Mouse (Mus musculus) MEL (cell line): ENCODE measurements around the gene Arrb1. TPM values are rescaled to one million over a fixed set of nuclear protein-coding genes. Genes with fewer than 3 reads are reported as not detected.

Source experiments
- DNase-seq: peaks from one replicate; pipeline ENCODE4 v3.0.0; 2011; ENCODE audit warnings: low read depth, low spot score
- H3K27ac ChIP-seq: 2 replicates; pipeline ENCODE4 v1.5.1; 2012; ENCODE audit warnings: low read depth, mild to moderate bottlenecking, control low read depth, low read length, moderate library complexity; ENCODE audit not compliant: control insufficient read depth
- H3K27me3 ChIP-seq, 2 experiments: fragments of 150-350 bp in 1 of 2; sonication (generic) in 1 of 2; 2 replicates each; pipeline ENCODE4 v1.6.1; 2012; ENCODE audit warnings: low read length in 2 of 2, mild to moderate bottlenecking in 2 of 2, improper control_type of control experiment in 1 of 2, moderate library complexity in 1 of 2; ENCODE audit not compliant: insufficient read depth in 2 of 2, control insufficient read depth in 1 of 2
- H3K36me3 ChIP-seq, 2 experiments: 2 replicates each; pipeline ENCODE4 v1.6.1; 2012 to 2014; ENCODE audit warnings: low read length in 2 of 2, improper control_type of control experiment in 1 of 2, inconsistent platforms in 1 of 2, mild to moderate bottlenecking in 1 of 2; ENCODE audit not compliant: insufficient read depth in 2 of 2, control insufficient read depth in 1 of 2
- H3K4me1 ChIP-seq, 2 experiments: fragments of 150-350 bp in 1 of 2; sonication (generic) in 1 of 2; 2 replicates each; pipeline ENCODE4 v1.6.1; 2012; ENCODE audit warnings: low read length in 2 of 2, improper control_type of control experiment in 1 of 2, mild to moderate bottlenecking in 1 of 2; ENCODE audit not compliant: insufficient read depth in 2 of 2, control insufficient read depth in 1 of 2
- H3K4me3 ChIP-seq, 2 experiments: fragments of 150-350 bp in 1 of 2; sonication (generic) in 1 of 2; 2 replicates each; pipeline ENCODE4 v1.5.1; 2012; ENCODE audit warnings: low read depth in 2 of 2, low read length in 2 of 2, mild to moderate bottlenecking in 2 of 2, moderate library complexity in 2 of 2, control low read depth in 1 of 2, improper control_type of control experiment in 1 of 2; ENCODE audit not compliant: control insufficient read depth in 1 of 2, insufficient read depth in 1 of 2
- H3K79me2 ChIP-seq: 2 replicates; pipeline ENCODE4 v1.6.1; 2012; ENCODE audit warnings: mild to moderate bottlenecking, low read length, moderate library complexity; ENCODE audit not compliant: control insufficient read depth, poor library complexity, insufficient read depth
- H3K9ac ChIP-seq: 2 replicates; pipeline ENCODE4 v1.6.1; 2012; ENCODE audit warnings: low read depth, mild to moderate bottlenecking, control low read depth, low read length, moderate library complexity; ENCODE audit not compliant: control insufficient read depth, poor library complexity, severe bottlenecking
- H3K9me3 ChIP-seq: fragments of 150-350 bp; sonication (generic); replicated peaks from 2 replicates; pipeline ENCODE4 v1.6.1; 2012; ENCODE audit warnings: mild to moderate bottlenecking, low read length, improper control_type of control experiment, moderate library complexity; ENCODE audit not compliant: insufficient read depth
- CHD1 ChIP-seq: IDR thresholded peaks from 2 replicates; pipeline ENCODE4 v1.6.1; 2012; ENCODE audit warnings: low read depth, mild to moderate bottlenecking, inconsistent platforms, low read length, improper control_type of control experiment
- CHD2 ChIP-seq: IDR thresholded peaks from 2 replicates; pipeline ENCODE4 v1.6.1; 2011; ENCODE audit warnings: low read length, improper control_type of control experiment
- CTCF ChIP-seq, 3 experiments: IDR thresholded peaks in 2 of 3; conservative IDR thresholded peaks in 1 of 3; 2 replicates each; pipeline ENCODE4 v1.5.1; 2011 to 2012; ENCODE audit warnings: low read length in 3 of 3, low read depth in 2 of 3, mild to moderate bottlenecking in 2 of 3, improper control_type of control experiment in 1 of 3, inconsistent platforms in 1 of 3, mixed read lengths in 1 of 3, moderate library complexity in 1 of 3; ENCODE audit not compliant: control insufficient read depth in 1 of 3, insufficient read depth in 1 of 3, poor library complexity in 1 of 3, severe bottlenecking in 1 of 3
- E2F4 ChIP-seq: IDR thresholded peaks from 2 replicates; pipeline ENCODE4 v1.6.1; 2011; ENCODE audit warnings: low read depth, low read length, improper control_type of control experiment, borderline replicate concordance
- GATA1 ChIP-seq: IDR thresholded peaks from 2 replicates; pipeline ENCODE4 v1.6.1; 2011; ENCODE audit warnings: low read depth, low read length, improper control_type of control experiment
- KAT2A ChIP-seq: conservative IDR thresholded peaks from 2 replicates; pipeline ENCODE4 v1.6.1; 2012; ENCODE audit warnings: low read depth, low read length, improper control_type of control experiment, inconsistent platforms
- MAX ChIP-seq: IDR thresholded peaks from 2 replicates; pipeline ENCODE4 v1.6.1; 2011; ENCODE audit warnings: low read length, improper control_type of control experiment
- MEF2A ChIP-seq: IDR thresholded peaks from 2 replicates; pipeline ENCODE4 v1.6.1; 2014; ENCODE audit warnings: low read depth, mild to moderate bottlenecking, inconsistent platforms, low read length, improper control_type of control experiment; ENCODE audit not compliant: poor library complexity, insufficient replicate concordance, severe bottlenecking; ENCODE audit errors: extremely low read depth
- MXI1 ChIP-seq: IDR thresholded peaks from 2 replicates; pipeline ENCODE4 v1.6.1; 2011; ENCODE audit warnings: mild to moderate bottlenecking, low read depth, low read length, improper control_type of control experiment
- MYB ChIP-seq: IDR thresholded peaks from 2 replicates; pipeline ENCODE4 v1.6.1; 2011; ENCODE audit warnings: mild to moderate bottlenecking, low read depth, low read length, improper control_type of control experiment
- MYC ChIP-seq: IDR thresholded peaks from 2 replicates; pipeline ENCODE4 v1.6.1; 2011; ENCODE audit warnings: low read depth, mild to moderate bottlenecking, low read length, improper control_type of control experiment, moderate library complexity
- NELFE ChIP-seq: IDR thresholded peaks from 2 replicates; pipeline ENCODE4 v1.6.1; 2011; ENCODE audit warnings: low read depth, low read length, improper control_type of control experiment
- POLR2AphosphoS5 ChIP-seq: IDR thresholded peaks from 2 replicates; pipeline ENCODE4 v1.6.1; 2012; ENCODE audit warnings: low read depth, borderline replicate concordance, mild to moderate bottlenecking, inconsistent platforms, low read length, moderate library complexity, mixed read lengths
- RAD21 ChIP-seq: IDR thresholded peaks from 2 replicates; pipeline ENCODE4 v1.6.1; 2011; ENCODE audit warnings: mild to moderate bottlenecking, low read depth, low read length, improper control_type of control experiment
- RCOR1 ChIP-seq: IDR thresholded peaks from 2 replicates; pipeline ENCODE4 v1.6.1; 2012; ENCODE audit warnings: low read depth, mild to moderate bottlenecking, inconsistent platforms, low read length, improper control_type of control experiment
- SMC3 ChIP-seq: IDR thresholded peaks from 2 replicates; pipeline ENCODE4 v1.6.1; 2011; ENCODE audit warnings: low read depth, low read length, improper control_type of control experiment
- ZKSCAN1 ChIP-seq: IDR thresholded peaks from 2 replicates; pipeline ENCODE4 v1.6.1; 2012; ENCODE audit warnings: low read depth, mild to moderate bottlenecking, inconsistent platforms, low read length, improper control_type of control experiment, moderate library complexity
- polyA plus RNA-seq, 2 experiments: library from polyadenylated mRNA; stranded (reverse) in 1 of 2; unstranded in 1 of 2; fragments of >175 nt in 1 of 2; fragments of >200 nt in 1 of 2; gene quantifications; 2 replicates each; pipeline versions ENCODE4 v1.2.1 to v1.2.4; 2012; ENCODE audit warnings: low replicate concordance in 2 of 2, low read depth in 1 of 2; ENCODE audit not compliant: insufficient read length in 2 of 2, insufficient read depth in 1 of 2, missing spikeins in 1 of 2
- total RNA-seq: library from RNA; depleted of rRNA; stranded (reverse); fragments of 300-350 nt; gene quantifications from 2 replicates; pipeline ENCODE4 v1.2.3, GENCODE M21; 2012

The Arrb1 gene
- total and polyA plus RNA-seq, 3 experiments = 27.0 to 67.7 (median 62.7) TPM

DNA sequence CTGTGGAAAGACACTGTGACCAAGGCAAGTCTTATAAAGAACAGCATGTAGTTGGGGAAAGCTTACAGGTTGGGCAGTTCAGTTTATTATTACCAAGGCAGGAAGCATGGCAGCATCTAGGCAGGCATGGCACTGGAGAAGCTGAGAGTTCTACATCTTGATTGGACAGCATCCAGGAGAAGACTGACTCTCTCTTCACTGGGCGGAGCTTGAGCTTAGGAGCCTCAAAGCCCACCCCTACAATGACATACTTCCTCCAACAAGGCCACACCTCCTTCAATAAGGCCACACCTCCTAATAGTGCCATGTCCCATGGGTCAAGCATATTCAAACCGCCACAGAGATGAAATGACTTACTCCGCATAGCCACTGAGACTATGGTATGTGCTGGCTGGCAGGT is 16.4 kb downstream of the Arrb1 start:
- Histone ChIP-seq H3K4me3 (no peak overlapping the region), H3K9ac (no peak overlapping the region), H3K79me2 (peaks cover 2% of the 10 kb centered on the region)
- TF ChIP-seq KAT2A = no peak
- TF ChIP-seq CHD2 = no peak
- TF ChIP-seq NELFE = no peak
- no peak for TF ChIP-seq GATA1
- no peak for TF ChIP-seq MYB
- no peak for TF ChIP-seq E2F4
- no peak for TF ChIP-seq RCOR1
- TF ChIP-seq SMC3 = no peak
- TF ChIP-seq MAX = no peak
- no peak for TF ChIP-seq MEF2A
- TF ChIP-seq, all 39 proteins: peak for 0
- DNase-seq = peak; percentile 27
- Histone ChIP-seq H3K36me3 (no peaks in the 10 kb centered on the region; a peak in 2 of 4 replicates), H3K4me1 (no peaks in the 10 kb centered on the region), H3K27me3 (no peaks in the 10 kb centered on the region), H3K27ac (no peak overlapping the region), H3K9me3 (no peaks in the 10 kb centered on the region)

DNA sequence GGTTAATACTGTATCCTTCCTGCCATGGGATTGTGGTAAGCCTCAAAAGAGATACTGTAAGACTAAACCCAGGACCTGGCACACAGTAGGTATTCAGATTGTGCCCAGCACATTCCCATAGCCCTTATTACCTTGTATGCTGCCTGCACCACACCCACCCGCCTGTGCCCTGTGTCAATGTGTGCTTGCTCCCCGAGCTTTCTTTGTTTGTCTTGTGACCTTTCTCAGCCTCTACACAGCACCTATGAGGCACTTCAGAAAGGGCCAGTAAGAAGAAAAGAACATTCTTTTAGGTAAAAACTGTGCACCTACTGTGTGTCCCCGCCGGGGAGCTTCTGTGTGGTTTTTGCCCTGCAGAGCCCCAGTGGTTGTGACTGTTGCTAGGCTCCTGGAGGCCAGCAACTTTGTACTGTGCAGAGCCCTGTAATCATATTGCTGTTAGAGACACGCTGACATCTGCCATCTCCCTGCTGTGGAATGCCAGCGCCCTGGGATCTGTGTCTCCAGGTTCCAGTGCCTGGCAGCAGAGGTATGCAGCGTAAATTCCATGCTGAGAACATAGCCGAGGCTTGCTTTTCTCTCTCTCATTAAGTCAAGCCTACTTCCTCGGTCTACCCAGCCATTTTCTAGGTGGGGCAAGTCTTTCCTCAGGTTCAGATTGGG is 18.1 kb downstream of the Arrb1 start:
- Histone ChIP-seq H3K27ac (no peak overlapping the region), H3K4me1 (no peaks in the 10 kb centered on the region), H3K9me3 (no peaks in the 10 kb centered on the region), H3K27me3 (no peaks in the 10 kb centered on the region), H3K9ac (no peak overlapping the region), H3K4me3 (no peak overlapping the region), H3K36me3 (no peaks in the 10 kb centered on the region; a peak in 2 of 4 replicates), H3K79me2 (peaks cover 2% of the 10 kb centered on the region)
- no peak for DNase-seq
- TF ChIP-seq RAD21 = no peak
- no peak for TF ChIP-seq POLR2AphosphoS5
- no peak for TF ChIP-seq MYC
- no peak for TF ChIP-seq MAX
- TF ChIP-seq MXI1 = no peak
- TF ChIP-seq CTCF (IDR thresholded peaks at IDR 0.05 in 2 of 3, conservative IDR thresholded peaks at IDR 0.05 in 1 of 3; ENCODE audit: control insufficient read depth in 1 of 3, insufficient read depth in 1 of 3, low read depth in 2 of 3, low read length in 3 of 3, poor library complexity in 1 of 3, severe bottlenecking in 1 of 3) = no peak
- peak; percentile 50; the same call in 1 of the 2 replicates for TF ChIP-seq ZKSCAN1
- no peak for TF ChIP-seq CHD1
